Mouse (Mus musculus) granulocyte monocyte progenitor cell, adult 5-6 weeks (primary cell): ENCODE measurements at regions not wholly inside any gene's neighbourhood (a gene's known extent, or its start where the extent isn't known, plus 50 kb on each side); places are given as distances from the start of the nearest gene placed in this dataset.
A peak's percentile ranks its signal among the peaks of the same experiment; 100 is the strongest.

ENCODE experiments used
- ATAC-seq: replicated peaks from 2 replicates; pipeline ENCODE4 v1.8.0; 2016; ENCODE audit warnings: mild to moderate bottlenecking, moderate TSS enrichment, inconsistent platforms; ENCODE audit not compliant: poor library complexity, severe bottlenecking

DNA sequence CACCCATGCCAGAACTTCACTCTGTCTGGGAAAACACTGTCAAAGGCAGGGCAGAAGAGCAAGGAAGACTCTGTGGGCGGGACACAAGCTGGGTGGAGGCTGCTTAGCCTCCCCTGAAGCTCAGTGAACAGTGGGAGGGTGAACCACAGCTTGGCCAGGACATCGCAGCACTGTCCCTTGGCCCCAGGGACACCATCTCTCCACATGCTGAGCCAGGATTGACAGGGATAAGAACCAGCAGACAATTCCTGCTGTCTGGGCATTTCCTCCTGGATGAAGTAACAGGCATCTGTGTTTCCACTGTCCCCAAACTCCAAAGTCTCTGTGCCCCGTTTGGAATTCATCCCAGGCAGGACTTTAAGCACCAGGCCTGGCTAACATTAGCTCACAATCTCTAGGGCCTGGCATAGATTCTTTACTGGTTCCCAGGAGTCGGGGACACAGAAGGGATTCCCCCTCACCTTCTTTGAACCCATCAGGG lies 148.3 kb upstream of the Zmiz1 start:
- no peak for ATAC-seq

DNA sequence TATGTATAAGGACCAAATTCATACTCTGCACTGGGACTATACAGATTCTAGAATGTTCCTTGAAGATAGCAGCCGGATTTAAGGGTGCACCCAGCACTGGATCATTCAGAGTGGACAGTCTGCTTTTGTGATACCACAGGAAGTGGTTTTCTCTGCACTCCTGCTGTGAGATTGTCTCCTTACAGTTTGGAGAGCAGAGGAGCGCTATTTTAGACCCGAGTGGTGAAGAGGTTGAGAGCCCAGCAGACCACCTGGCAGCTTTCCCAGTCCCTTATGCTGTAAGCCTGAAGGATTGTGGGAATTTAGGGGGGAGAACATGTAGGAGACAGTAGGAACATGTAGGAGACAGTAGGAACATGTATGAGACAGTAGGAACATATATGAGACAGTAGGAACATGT lies 147.5 kb upstream of the Zmiz1 start:
- ATAC-seq, result no peak

DNA sequence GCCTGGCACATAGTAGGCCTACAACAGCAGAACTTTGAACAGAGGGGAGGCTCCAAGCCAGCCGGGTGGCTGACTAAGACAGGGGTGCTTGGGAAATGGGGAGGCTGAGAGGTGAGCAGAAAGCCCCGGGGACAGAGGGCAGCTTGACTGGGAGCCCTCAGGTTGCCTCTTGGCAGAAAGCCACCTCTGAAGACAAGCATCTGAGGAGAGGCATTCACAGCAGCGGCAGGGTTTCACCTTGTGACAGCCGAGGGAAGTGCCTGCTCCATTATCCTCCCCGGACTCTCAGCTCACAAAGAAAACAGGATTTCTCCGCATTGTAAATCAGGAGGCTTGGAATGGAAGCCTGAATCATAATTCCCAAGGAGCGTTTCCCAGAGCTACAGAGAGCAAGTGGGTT lies 146.8 kb upstream of the Zmiz1 start:
- ATAC-seq, result no peak

DNA sequence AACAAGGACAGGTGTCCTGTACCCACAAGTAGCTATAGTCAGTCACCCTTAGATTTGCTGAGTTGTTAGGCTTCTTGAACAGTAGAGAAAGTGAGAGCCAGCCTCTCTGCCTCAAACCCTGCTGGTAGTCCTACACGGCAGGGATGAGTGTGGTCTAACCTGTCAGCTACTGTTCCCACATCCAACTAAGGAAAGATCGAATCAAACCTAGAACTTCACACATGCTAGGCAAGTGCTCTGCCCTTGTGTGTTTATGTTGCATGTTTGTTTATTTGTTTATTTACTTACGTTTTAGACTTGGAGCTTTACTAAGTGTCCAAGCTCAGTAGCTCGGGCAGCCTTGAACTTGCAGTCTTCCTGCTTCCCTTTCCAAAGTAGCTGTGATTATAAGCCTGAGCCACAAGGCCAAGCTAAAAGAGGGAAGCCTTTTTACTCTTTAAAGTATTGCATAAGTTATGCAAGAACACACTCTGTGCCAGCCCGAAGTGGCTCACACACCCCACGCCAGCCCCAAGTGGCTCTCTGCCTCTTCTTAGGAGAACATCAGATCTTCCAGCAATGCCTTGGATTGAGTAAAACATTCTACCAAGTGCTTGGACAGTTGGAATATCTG lies 146.1 kb upstream of the Zmiz1 start:
- peak; percentile 59 for ATAC-seq

DNA sequence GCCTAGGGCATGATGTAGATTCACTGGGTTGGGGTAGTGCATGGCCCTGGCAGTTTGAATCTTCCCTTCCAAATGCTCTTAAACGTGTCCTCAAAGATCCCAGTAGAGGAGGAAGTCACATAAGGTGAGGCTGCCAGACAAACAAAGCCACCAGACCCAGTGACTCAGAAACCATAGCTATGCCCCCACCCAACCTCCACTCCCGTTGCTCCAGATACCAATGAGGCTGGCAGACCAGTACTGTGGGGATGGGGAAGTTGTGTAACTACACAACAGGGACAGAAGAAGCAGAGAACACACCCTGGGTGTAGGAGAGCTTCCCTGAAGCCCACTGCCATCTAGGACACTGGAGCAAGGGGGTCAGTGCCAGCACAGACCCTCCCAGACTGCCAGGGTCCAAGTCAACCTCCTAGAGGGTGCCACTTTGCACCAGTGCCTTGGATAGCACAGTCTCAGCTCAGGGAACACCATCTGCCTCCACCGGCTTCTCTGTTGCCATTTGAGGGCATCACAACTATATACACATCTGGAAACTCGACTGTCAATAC lies 145.2 kb upstream of the Zmiz1 start:
- peak; percentile 63 for ATAC-seq

DNA sequence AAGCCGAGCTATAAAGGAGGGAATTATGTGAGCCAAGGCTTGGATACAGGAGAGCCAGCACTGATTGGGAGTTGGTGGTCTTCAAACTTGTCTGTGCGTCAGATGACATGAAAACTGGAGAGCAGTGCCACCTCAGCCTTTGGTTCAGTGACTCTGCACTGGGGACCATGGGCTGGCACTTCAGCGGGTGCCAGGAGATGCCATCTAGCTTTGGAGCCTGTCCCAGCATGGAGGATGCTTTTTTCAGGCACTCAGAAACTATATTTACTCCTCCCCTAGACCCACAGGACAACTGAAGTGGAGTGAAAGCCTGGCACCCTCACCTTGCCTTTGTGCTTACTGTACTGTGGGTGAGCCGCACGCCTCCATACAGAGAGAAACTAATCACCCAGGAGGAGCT lies 142.5 kb upstream of the Zmiz1 start:
- ATAC-seq, result no peak

DNA sequence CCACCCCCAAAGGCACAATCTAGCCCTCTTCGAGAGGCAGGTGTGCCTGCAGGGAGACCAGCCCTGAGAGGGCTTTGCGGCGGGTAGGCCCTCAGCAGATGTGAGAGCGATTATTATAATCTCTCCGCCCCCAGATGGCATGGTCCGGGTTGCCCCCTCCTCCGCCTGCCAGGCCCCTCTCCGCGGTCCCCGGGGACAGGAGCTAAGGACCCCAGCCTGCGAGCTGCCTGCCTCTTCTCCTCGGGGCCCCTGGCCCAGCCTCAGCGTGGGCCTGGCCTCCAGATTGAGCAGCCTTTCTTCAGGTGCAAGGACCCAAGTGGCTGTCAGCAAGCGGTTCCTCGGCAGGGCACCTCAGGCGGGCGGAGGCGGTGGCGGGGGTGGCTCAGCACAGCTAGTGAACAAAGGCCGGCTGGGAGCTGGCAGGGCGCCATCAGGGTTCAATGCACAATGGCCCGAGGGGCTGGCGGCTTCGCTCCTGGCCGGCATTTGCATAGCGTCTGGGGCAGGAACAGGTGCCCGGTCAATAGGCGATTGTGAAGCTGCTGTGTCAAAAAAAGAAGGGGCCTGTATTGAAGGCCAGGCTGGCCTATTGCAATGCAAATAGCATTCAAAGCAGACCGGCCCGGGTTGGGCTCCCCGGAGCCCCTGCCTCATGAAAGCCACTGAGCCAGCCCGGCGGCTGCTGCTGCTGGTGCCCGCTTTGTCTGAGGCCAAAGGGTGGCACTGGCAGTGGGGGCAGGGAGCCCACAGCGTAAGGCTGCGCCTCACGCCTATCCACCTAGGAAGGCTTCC lies 141.1 kb upstream of the Zmiz1 start:
- no peak for ATAC-seq

DNA sequence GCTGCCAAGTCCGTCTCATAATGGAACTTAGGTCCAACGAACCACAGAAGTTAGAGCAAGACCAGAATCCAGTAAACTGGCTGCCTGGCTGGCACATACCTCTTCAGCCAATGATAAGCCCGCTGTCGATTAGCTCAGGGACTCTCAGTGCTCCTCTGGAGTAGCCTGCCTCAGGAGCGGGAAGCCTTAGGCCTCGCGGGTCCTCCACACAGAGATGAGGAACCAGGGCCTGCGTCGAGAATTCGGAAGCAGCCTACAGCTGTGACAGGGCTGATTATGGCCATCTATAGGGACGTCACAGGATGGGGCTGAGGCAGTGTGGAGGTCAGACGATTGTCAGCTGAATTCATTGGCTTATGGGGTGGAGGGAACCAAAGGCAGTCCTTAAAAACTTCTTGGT lies 140.1 kb upstream of the Zmiz1 start:
- no peak for ATAC-seq

DNA sequence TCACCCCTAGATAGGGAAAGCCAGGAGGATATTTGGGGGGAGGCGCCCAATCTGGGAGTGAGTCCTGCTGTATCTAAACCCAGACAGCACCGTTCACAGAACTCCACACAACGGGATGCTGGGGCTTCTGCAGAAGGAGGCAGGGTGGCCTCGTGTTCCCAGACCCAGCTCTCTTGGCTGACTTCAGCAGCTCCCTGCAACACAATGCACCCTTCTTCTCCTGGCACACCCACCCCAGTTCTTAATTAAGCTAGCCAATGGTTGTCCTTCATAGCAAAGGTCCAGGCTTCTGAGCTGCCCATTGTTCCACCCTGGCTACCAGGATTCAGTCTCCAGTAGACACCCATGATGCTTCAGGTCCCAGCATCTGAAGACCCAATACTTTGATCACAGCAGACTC lies 138.8 kb upstream of the Zmiz1 start:
- no peak for ATAC-seq

DNA sequence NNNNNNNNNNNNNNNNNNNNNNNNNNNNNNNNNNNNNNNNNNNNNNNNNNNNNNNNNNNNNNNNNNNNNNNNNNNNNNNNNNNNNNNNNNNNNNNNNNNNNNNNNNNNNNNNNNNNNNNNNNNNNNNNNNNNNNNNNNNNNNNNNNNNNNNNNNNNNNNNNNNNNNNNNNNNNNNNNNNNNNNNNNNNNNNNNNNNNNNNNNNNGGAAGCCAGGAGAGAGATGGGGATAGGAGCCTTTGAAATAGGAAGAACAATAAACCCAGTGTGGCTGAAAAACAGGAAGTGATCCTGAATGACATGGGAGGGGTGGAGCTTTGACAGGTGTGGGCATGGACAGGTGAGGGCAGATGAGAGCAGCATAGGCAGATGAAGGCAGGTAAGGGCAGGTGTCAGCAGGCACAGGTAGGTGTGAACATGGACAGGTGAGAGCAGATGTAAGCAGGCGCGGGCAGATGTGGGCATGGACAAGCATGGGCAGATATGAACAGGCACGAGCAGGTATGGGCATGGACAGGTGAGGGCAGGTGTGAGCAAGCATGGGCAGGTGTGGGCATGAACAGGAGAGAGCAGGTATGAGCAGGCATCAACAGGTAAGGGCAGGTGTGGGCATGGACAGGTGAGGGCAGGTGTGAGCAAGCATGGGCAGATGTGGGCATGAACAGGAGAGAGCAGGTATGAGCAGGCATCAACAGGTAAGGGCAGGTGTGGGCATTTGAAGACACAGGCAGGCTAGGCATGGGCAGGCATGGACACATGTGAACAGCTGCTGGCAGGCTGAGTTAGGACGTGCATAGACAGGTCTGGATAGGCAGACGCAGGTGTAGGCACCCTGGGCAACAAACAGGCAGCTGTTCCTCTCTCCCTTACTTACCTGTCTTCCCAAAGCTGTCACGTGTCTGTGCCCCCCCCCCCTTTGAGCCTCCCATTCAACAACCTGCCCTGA lies 135.2 kb upstream of the Zmiz1 start:
- peak; percentile 33 for ATAC-seq

DNA sequence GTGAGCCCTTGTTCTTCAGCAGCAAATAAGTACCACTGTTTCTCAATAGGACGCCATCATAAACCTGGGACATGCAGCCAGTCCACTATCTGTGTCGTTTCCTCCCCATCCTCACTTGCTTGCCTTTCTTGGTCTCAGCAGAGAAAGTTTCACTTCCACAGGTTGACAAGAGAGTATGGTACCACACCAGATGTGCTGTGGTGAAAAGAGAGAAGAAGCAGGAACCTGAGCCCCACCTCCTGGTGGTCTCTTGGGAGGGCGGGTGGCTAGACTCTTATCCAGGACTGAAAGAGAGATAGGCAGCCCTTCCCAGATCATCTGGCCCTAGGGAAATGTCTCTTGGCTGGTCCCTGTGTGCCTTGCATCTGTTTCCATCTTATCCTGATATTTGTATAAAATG lies 133.1 kb upstream of the Zmiz1 start:
- ATAC-seq, result peak; percentile 51

DNA sequence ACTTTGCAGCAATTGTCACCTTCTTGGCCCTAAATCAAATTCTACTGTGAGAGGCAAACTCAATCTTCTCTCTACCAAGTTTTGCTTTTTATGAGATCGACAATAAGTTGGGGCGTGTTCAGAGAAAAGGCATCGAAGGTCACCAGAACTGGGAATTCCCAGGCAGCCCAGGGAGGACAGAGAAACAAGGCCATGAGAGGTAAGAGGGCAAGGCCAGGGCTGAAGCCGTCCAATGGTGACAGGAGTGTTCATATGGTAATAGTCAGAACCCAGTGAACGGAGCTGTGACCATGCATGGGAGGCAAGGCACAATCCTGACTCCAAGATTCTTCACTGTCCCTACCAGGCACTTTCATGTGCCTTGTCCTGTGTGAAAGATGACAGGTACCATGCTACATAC lies 130.8 kb upstream of the Zmiz1 start:
- no peak for ATAC-seq

DNA sequence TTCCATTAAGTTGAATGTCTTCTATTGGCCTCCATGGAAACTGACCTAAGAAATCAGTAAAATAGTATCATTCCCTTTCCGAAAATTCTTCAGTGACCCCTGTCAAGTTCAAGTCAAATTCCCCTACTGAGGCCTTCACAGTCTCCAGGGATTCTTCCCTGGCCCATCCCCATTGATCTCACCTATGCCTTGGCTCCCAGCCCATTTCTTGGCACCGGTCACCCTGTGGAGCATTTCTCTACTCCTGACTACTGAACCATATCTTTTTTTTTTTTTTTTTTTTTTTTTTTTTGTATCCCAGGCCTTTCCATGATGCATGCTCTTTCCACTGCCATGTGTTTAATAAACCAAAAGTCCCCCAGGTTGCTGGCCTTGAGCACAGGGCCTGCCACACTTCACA lies 124.8 kb upstream of the Zmiz1 start:
- ATAC-seq, result no peak

DNA sequence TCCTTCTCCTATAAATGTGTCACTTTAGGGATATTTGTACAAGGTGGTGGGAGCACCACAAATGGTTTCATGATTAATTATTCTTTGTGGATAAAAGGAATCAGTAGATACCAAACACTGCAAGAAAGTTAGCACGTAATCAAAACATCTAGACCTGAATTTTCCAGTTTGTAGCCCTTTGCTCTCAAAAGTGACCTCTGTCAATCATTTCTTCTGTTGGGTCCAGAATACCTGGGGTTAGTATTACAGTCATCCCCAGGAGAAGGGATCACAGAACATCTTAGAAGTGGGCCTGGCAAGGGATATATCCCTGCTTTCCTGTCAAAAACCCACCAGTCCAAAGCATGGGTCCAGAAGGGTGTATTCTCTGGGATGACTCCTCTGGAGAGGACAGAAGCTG lies 122.1 kb upstream of the Zmiz1 start:
- ATAC-seq, result no peak

DNA sequence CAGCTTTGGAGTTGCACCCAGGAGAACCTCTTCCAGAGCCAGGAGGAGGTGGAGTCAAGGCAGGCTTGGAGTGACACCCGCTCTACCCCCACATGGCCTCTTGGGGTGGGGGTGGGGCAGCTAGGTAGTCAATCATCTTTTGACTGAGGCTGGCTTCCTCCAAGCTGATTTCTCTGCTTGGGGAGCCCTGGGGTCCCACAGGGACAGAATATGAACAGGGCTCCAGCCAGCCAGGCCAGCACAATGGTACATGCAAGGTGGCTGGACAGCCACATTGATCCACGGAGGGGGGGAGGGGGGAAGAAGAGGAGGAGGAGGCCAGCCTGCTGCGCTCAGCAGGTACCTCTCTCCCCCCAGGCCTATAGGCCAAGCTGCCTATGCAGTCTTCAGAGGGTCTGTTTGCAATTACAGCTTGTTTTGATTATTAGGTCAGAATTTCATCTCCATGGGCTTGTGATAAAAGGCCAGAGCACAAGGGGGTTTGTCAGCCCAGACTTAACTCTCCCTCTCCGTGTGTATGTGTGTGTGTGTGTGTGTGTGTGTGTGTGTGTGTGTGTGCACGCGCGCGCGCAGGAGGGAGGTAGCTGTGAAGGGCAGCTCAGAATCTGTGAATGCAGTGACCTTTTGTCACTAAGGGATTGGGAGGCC lies 120.5 kb upstream of the Zmiz1 start:
- no peak for ATAC-seq

DNA sequence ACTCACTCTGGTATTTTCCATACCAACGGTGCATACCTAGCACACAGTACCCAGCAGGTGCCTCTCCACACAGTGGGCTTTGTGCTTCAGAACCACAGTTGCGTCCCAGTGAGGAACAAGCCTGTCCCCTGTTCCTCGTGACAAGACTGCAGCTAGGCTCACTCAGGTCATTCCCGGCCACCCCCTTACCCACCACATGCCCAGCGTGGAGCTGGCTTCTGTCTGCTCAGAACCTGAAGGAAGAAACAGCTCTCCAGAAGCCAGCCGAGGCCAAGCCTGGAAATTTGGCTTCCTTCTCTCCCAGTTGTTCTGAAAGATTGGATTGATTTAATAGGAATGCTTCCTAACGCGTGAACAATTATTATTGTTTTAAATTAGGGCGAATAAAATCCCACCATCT lies 118.1 kb upstream of the Zmiz1 start:
- ATAC-seq, result no peak

DNA sequence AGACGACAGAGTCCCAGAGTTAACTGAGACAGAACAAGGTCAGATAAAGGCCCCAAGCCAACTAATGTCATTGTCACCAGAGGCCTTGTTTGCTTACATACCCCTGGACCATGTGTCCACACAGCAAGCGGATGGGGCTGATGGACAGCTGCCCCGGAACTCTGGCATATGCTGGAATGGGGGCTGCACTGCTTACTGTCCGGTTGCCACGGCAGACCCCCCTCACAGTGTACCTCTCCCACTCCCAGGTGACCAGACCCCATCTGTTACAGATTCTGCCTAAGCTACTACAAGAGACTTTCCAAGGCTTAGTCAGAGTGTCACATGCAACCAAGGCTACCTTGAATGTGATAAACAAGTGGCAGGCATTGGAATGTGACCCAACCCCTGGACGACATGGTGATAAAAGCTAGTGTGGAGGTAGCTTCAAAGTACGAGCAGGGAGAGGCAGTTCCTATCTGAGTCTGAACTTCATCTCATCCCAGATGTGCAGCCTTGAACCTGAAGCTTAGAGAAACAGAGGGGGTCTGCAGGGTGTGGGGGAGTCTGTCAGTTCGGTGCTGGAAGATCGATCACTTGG lies 117.0 kb upstream of the Zmiz1 start:
- no peak for ATAC-seq

DNA sequence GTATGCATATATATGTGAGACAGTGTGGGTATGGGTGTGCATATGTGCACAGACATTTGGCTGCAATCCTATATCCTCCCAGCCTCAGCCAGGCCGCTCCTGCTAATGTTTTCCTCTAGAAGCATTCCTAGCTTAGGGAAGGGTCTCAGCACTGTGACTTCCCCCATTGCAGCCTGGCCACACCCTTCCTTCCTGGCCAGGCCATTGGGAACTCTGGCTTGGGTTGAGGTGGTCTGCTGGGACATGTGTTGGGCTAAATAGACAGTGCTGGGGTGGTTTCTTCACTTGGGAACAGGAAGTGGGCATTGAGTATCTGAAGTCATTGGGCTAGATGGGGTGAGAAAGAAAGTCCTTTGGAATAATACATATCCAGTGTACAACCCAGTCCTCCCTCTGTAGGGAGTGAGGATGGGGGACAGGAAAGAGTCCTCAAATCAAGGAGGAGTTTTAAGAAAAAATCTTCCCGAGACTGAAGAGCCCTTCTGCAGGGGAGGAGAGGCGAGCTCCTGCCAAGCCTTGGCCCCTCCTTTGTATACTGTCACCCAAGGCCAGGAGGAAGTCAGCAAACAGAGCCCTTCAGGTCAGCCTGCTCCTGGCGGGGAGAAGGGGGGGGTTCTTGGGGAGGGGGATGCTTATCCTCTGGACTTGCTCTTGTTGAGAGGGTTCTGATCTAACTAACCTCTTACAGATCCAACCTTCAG lies 116.0 kb upstream of the Zmiz1 start:
- ATAC-seq, result peak; percentile 53

DNA sequence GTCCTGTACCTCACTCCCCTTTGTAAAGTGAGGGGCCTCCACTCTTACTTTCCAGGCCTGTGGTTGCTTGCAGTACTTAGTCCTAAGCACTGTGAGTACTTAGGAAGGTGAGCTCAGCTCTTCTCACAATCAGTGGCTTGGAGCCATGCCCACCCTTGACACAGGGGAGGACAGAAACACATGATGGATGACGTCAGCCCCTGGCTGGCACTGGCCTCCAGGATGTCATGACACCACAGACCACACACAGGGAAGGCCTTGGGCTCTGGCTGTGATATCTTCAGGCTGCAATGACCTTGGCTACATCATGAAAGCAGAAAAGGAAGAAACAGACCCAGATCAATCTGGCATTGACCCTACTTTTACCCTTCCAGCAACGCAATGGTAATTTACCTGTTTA lies 113.0 kb upstream of the Zmiz1 start:
- peak; percentile 69 for ATAC-seq
